In genomic region chr14:55857588-55857987, GRCm38 (mm10) we compare ENCODE assay signal across 10 mouse cellular contexts. TPM values are rescaled to one million over a fixed set of nuclear protein-coding genes. Genes with fewer than 3 reads are reported as not detected.
DNase-seq lines count a peak whose midpoint lies in the region; ATAC-seq and TF ChIP-seq lines count a peak whose summit lies in the region.
"Had no signal": no experiment of that assay in that cellular context is flagged by ENCODE, and none has a peak within 500 bp of the region (broad histone marks: within the 10 kb centered on the region; RNA-seq: fewer than 3 reads in every experiment).

No protein-coding gene starts in this region.

- H3K4me3 ChIP-seq in kidney, embryonic 14.5 days (ENCODE audit: low read length), result no peak overlapping the region
- no peak overlapping the region for H3K4me3 ChIP-seq in forebrain, postnatal 0 days (ENCODE audit: low read depth, low read length)
- H3K4me3 ChIP-seq in intestine, embryonic 16.5 days (ENCODE audit: low read length), result peak overlapping the region; percentile 10; the same call in 1 of the 2 replicates
- no peak overlapping the region for H3K4me3 ChIP-seq in neural tube, embryonic 13.5 days

- H3K36me3 ChIP-seq in kidney, embryonic 14.5 days (ENCODE audit: control insufficient read depth, insufficient read depth, low read length), result 0 out of 2 replicates have a peak, but pooled peaks cover 3% of the 10 kb centered on the region
- no peaks in the 10 kb centered on the region for H3K36me3 ChIP-seq in forebrain, postnatal 0 days (ENCODE audit: insufficient read depth)
- H3K36me3 ChIP-seq in intestine, embryonic 16.5 days (ENCODE audit: control insufficient read depth, insufficient read depth, low read length), result no peaks in the 10 kb centered on the region
- no peaks in the 10 kb centered on the region; the same call in 1 of the 2 replicates for H3K36me3 ChIP-seq in neural tube, embryonic 13.5 days

- peak overlapping the region; percentile 11; the same call in 1 of the 2 replicates for H3K4me2 ChIP-seq in kidney, embryonic 14.5 days (replicated peaks; ENCODE audit: low read depth, low read length)
- no peak overlapping the region for H3K4me2 ChIP-seq in forebrain, postnatal 0 days (ENCODE audit: low read depth)
- no peak overlapping the region for H3K4me2 ChIP-seq in intestine, embryonic 16.5 days (ENCODE audit: low read depth, low read length)
- H3K4me2 ChIP-seq in neural tube, embryonic 13.5 days, result peak overlapping the region; percentile 85; the same call in 1 of the 2 replicates

- no peaks in the 10 kb centered on the region for H3K9me3 ChIP-seq in kidney, embryonic 14.5 days (ENCODE audit: control insufficient read depth, low read length)
- H3K9me3 ChIP-seq in forebrain, postnatal 0 days (ENCODE audit: low read length), result no peaks in the 10 kb centered on the region
- H3K9me3 ChIP-seq in intestine, embryonic 16.5 days (ENCODE audit: control insufficient read depth, low read length), result no peaks in the 10 kb centered on the region
- no peaks in the 10 kb centered on the region for H3K9me3 ChIP-seq in neural tube, embryonic 13.5 days

- no peak for TF ChIP-seq CTCF in forebrain, postnatal 0 days (IDR thresholded peaks at IDR 0.05; ENCODE audit: low read depth)

- ATAC-seq in kidney, embryonic 14.5 days (ENCODE audit: low FRiP score, low TSS enrichment), result no peak
- ATAC-seq in forebrain, postnatal 0 days, result no peak
- no peak for ATAC-seq in intestine, embryonic 16.5 days
- ATAC-seq in neural tube, embryonic 13.5 days (ENCODE audit: low read depth), result no peak
- no peak for ATAC-seq in inflammation-experienced regulatory T-cells, adult 6 months

- no peak overlapping the region; the same call in 1 of the 2 replicates for H3K27ac ChIP-seq in kidney, embryonic 14.5 days (ENCODE audit: low read depth, low read length)
- H3K27ac ChIP-seq in forebrain, postnatal 0 days (ENCODE audit: low read depth, low read length), result no peak overlapping the region
- no peak overlapping the region for H3K27ac ChIP-seq in intestine, embryonic 16.5 days (ENCODE audit: low read length)
- H3K27ac ChIP-seq in neural tube, embryonic 13.5 days (replicated peaks), result no peak overlapping the region

- 50% methylated on average over 4 of the region's 4 CpGs for WGBS in kidney, embryonic 14.5 days
- WGBS in forebrain, postnatal 0 days, result 72% methylated on average over 4 of the region's 4 CpGs
- 45% methylated on average over 4 of the region's 4 CpGs for WGBS in intestine, embryonic 16.5 days
- 78% methylated on average over 4 of the region's 4 CpGs for WGBS in neural tube, embryonic 13.5 days

- no peak for DNase-seq in kidney, adult 9 months
- no peak for DNase-seq in forebrain, postnatal 0 days
- no peak for DNase-seq in retina, postnatal 1 day
- DNase-seq: cerebellum, postnatal 10 days; kidney, postnatal 36 days; thymus, adult 18-20 months had no signal

- H3K27me3 ChIP-seq in kidney, embryonic 14.5 days (ENCODE audit: control insufficient read depth, insufficient read depth, low read length), result no peaks in the 10 kb centered on the region
- H3K27me3 ChIP-seq in forebrain, postnatal 0 days (ENCODE audit: insufficient read depth, low read length), result no peaks in the 10 kb centered on the region
- H3K27me3 ChIP-seq in intestine, embryonic 16.5 days (replicated peaks; ENCODE audit: control insufficient read depth, insufficient read depth, low read length), result no peaks in the 10 kb centered on the region
- H3K27me3 ChIP-seq in neural tube, embryonic 13.5 days, result no peaks in the 10 kb centered on the region

- H3K9ac ChIP-seq in kidney, embryonic 14.5 days (ENCODE audit: low read depth, low read length), result no peak overlapping the region
- H3K9ac ChIP-seq in forebrain, postnatal 0 days, result 0 out of 2 replicates have a peak overlapping the region, but pooled peaks have one; percentile 14
- no peak overlapping the region for H3K9ac ChIP-seq in intestine, embryonic 16.5 days (ENCODE audit: low read depth, low read length)
- H3K9ac ChIP-seq in neural tube, embryonic 13.5 days, result 0 out of 2 replicates have a peak overlapping the region, but pooled peaks have one; percentile 4

- H3K4me1 ChIP-seq in kidney, embryonic 14.5 days (ENCODE audit: control insufficient read depth, insufficient read depth, low read length), result peaks cover 39% of the 10 kb centered on the region
- H3K4me1 ChIP-seq in forebrain, postnatal 0 days (ENCODE audit: insufficient read depth), result peaks cover 15% of the 10 kb centered on the region
- peaks cover 50% of the 10 kb centered on the region for H3K4me1 ChIP-seq in intestine, embryonic 16.5 days (ENCODE audit: control insufficient read depth, insufficient read depth, low read length)
- peaks cover 90% of the 10 kb centered on the region for H3K4me1 ChIP-seq in neural tube, embryonic 13.5 days (replicated peaks)

RNA-seq across cellular contexts. Expression of gene Nynrin, which starts 3.8 kb away (rescaled TPM):
- polyA plus RNA-seq in kidney, embryonic 14.5 days (2014; fragmentation: Nextera tagmentation; extraction: Ambion mirVana), result 11.0 and 15.6 TPM in 2 replicates
- total RNA-seq in forebrain, postnatal 0 days (2014; rRNA removed), result 24.2 and 28.5 TPM in 2 replicates
- 4.4 and 5.5 TPM in 2 replicates for polyA plus RNA-seq in forebrain, postnatal 0 days (2015; fragmentation: Nextera tagmentation; extraction: Ambion mirVana)
- polyA plus RNA-seq in intestine, embryonic 16.5 days (2015; fragmentation: Nextera tagmentation; extraction: Ambion mirVana), result 12.6 and 13.6 TPM in 2 replicates
- 11.8 and 12.7 TPM in 2 replicates for polyA plus RNA-seq in neural tube, embryonic 13.5 days (2015; fragmentation: Nextera tagmentation; extraction: Ambion mirVana)
- under 1 TPM in 1 of 3 experiments, not detected in 2; 0.04 TPM for polyA plus RNA-seq in inflammation-experienced regulatory T-cells, adult 6 months (2017; shearing (Covaris generic))

RNA-seq across cellular contexts. Expression of gene Cbln3, which starts 26.6 kb away (rescaled TPM):
- polyA plus RNA-seq in kidney, embryonic 14.5 days (2014; fragmentation: Nextera tagmentation; extraction: Ambion mirVana), result 0.23 and 0.31 TPM in 2 replicates
- total RNA-seq in forebrain, postnatal 0 days (2014; rRNA removed), result 0.29 and 0.46 TPM in 2 replicates
- polyA plus RNA-seq in forebrain, postnatal 0 days (2015; fragmentation: Nextera tagmentation; extraction: Ambion mirVana), result 0.24 and 0.33 TPM in 2 replicates
- 0.17 and 0.27 TPM in 2 replicates for polyA plus RNA-seq in intestine, embryonic 16.5 days (2015; fragmentation: Nextera tagmentation; extraction: Ambion mirVana)
- 0.19 and 0.25 TPM in 2 replicates for polyA plus RNA-seq in neural tube, embryonic 13.5 days (2015; fragmentation: Nextera tagmentation; extraction: Ambion mirVana)
- under 1 TPM in 1 of 3 experiments, not detected in 2; 0.11 TPM for polyA plus RNA-seq in inflammation-experienced regulatory T-cells, adult 6 months (2017; shearing (Covaris generic))

RNA-seq across cellular contexts. Expression of gene Khnyn, which starts 27.2 kb away (rescaled TPM):
- 7.0 and 9.7 TPM in 2 replicates for polyA plus RNA-seq in kidney, embryonic 14.5 days (2014; fragmentation: Nextera tagmentation; extraction: Ambion mirVana)
- total RNA-seq in forebrain, postnatal 0 days (2014; rRNA removed), result 13.6 and 20.0 TPM in 2 replicates
- polyA plus RNA-seq in forebrain, postnatal 0 days (2015; fragmentation: Nextera tagmentation; extraction: Ambion mirVana), result 3.2 and 5.3 TPM in 2 replicates
- 12.5 and 13.6 TPM in 2 replicates for polyA plus RNA-seq in intestine, embryonic 16.5 days (2015; fragmentation: Nextera tagmentation; extraction: Ambion mirVana)
- 10.5 and 11.1 TPM in 2 replicates for polyA plus RNA-seq in neural tube, embryonic 13.5 days (2015; fragmentation: Nextera tagmentation; extraction: Ambion mirVana)
- 10 to 100 TPM; 10.5 to 13.1 (median 12.8) TPM for polyA plus RNA-seq in inflammation-experienced regulatory T-cells, adult 6 months (2017; shearing (Covaris generic))

RNA-seq across cellular contexts. Expression of gene Nfatc4, which starts 34.6 kb away (rescaled TPM):
- 26.3 and 33.8 TPM in 2 replicates for polyA plus RNA-seq in kidney, embryonic 14.5 days (2014; fragmentation: Nextera tagmentation; extraction: Ambion mirVana)
- 6.0 and 11.9 TPM in 2 replicates for total RNA-seq in forebrain, postnatal 0 days (2014; rRNA removed)
- 3.2 and 3.9 TPM in 2 replicates for polyA plus RNA-seq in forebrain, postnatal 0 days (2015; fragmentation: Nextera tagmentation; extraction: Ambion mirVana)
- 21.1 and 21.2 TPM in 2 replicates for polyA plus RNA-seq in intestine, embryonic 16.5 days (2015; fragmentation: Nextera tagmentation; extraction: Ambion mirVana)
- polyA plus RNA-seq in neural tube, embryonic 13.5 days (2015; fragmentation: Nextera tagmentation; extraction: Ambion mirVana), result 12.2 and 14.2 TPM in 2 replicates
- not detected for polyA plus RNA-seq in inflammation-experienced regulatory T-cells, adult 6 months (2017; shearing (Covaris generic))

RNA-seq across cellular contexts. Expression of gene Sdr39u1, which starts 42.5 kb away (rescaled TPM):
- 61.3 and 64.7 TPM in 2 replicates for polyA plus RNA-seq in kidney, embryonic 14.5 days (2014; fragmentation: Nextera tagmentation; extraction: Ambion mirVana)
- total RNA-seq in forebrain, postnatal 0 days (2014; rRNA removed), result 96.2 and 103 TPM in 2 replicates
- 131 and 132 TPM in 2 replicates for polyA plus RNA-seq in forebrain, postnatal 0 days (2015; fragmentation: Nextera tagmentation; extraction: Ambion mirVana)
- 85.2 and 89.2 TPM in 2 replicates for polyA plus RNA-seq in intestine, embryonic 16.5 days (2015; fragmentation: Nextera tagmentation; extraction: Ambion mirVana)
- polyA plus RNA-seq in neural tube, embryonic 13.5 days (2015; fragmentation: Nextera tagmentation; extraction: Ambion mirVana), result 105 and 109 TPM in 2 replicates
- 100 to 1,000 TPM in 1 of 3 experiments, 10 to 100 TPM in 2; 76.4 to 107 (median 93.3) TPM for polyA plus RNA-seq in inflammation-experienced regulatory T-cells, adult 6 months (2017; shearing (Covaris generic))

Comparison
In these comparisons a context has a peak if more than half of its experiments do, and no peak if none do; other contexts are left out.
1. H3K4me2 ChIP-seq: peak in kidney, embryonic 14.5 days (single experiment) and neural tube, embryonic 13.5 days (single experiment); none in forebrain, postnatal 0 days (single experiment) and intestine, embryonic 16.5 days (single experiment).
2. H3K9ac ChIP-seq: peak in forebrain, postnatal 0 days (single experiment) and neural tube, embryonic 13.5 days (single experiment); none in kidney, embryonic 14.5 days (single experiment) and intestine, embryonic 16.5 days (single experiment).